Mouse (Mus musculus): ENCODE measurements around the gene Ggct. TPM values are rescaled to one million over a fixed set of nuclear protein-coding genes. Genes with fewer than 3 reads are reported as not detected.
A peak's percentile ranks its signal among the peaks of the same experiment; 100 is the strongest.

The Ggct gene
- total RNA-seq, 2 experiments from 2014 or later = 25.9 to 31.7 TPM

GRCm38 (mm10) chr6:55001320-55001719 lies 8.6 kb upstream of the Ggct start:
- no peak for DNase-seq (ENCODE audit: low spot score in 2 of 2)
- intact Hi-C loops (cut with DNase I) = no loop called here

GRCm38 (mm10) chr6:54997726-54998125 lies 5.0 kb upstream of the Ggct start:
- intact Hi-C loops (cut with DNase I) = no loop called here
- DNase-seq (ENCODE audit: low spot score in 2 of 2) = no peak

- intact Hi-C loops (cut with DNase I) = no loop called here
- no peak for DNase-seq (ENCODE audit: low spot score in 2 of 2)
Measured at GRCm38 (mm10) chr6:54996361-54996760, 3.6 kb upstream of the Ggct start.

GRCm38 (mm10) chr6:54992141-54992540 lies 609 bp downstream of the Ggct start:
- intact Hi-C loops (cut with DNase I) = loop anchor here (2.0 to 5.0 kb wide), 4 partner anchors 75 to 400 kb away; partner anchors contain the start of gene Znrf2
- DNase-seq (ENCODE audit: low spot score in 2 of 2) = no peak

- DNase-seq (ENCODE audit: low spot score in 2 of 2) = no peak
- intact Hi-C loops (cut with DNase I) = loop anchor here (5.0 kb wide), 3 partner anchors 74 to 399 kb away; no protein-coding TSS in a partner anchor
Measured at GRCm38 (mm10) chr6:54991189-54991588, 1.6 kb downstream of the Ggct start.

- intact Hi-C loops (cut with DNase I) = no loop called here
- no peak for DNase-seq (ENCODE audit: low spot score in 2 of 2)
Measured at GRCm38 (mm10) chr6:54988141-54988540, 4.6 kb downstream of the Ggct start.

GRCm38 (mm10) chr6:54984096-54984495 lies 8.7 kb downstream of the Ggct start:
- no peak for DNase-seq (ENCODE audit: low spot score in 2 of 2)
- intact Hi-C loops (cut with DNase I) = no loop called here

- DNase-seq (ENCODE audit: low spot score in 2 of 2) = no peak
- intact Hi-C loops (cut with DNase I) = no loop called here
Measured at GRCm38 (mm10) chr6:54983526-54984050, 9.2 kb downstream of the Ggct start.

GRCm38 (mm10) chr6:54979426-54979825 lies 13.3 kb downstream of the Ggct start:
- intact Hi-C loops (cut with DNase I) = no loop called here
- DNase-seq (ENCODE audit: low spot score in 2 of 2) = no peak

GRCm38 (mm10) chr6:54975616-54976015 lies 17.1 kb downstream of the Ggct start:
- intact Hi-C loops (cut with DNase I) = no loop called here
- no peak for DNase-seq (ENCODE audit: low spot score in 2 of 2)

GRCm38 (mm10) chr6:54974501-54974900 lies 18.2 kb downstream of the Ggct start:
- intact Hi-C loops (cut with DNase I) = no loop called here
- DNase-seq (ENCODE audit: low spot score in 2 of 2) = no peak

GRCm38 (mm10) chr6:54972929-54973211 lies 19.9 kb downstream of the Ggct start:
- no peak for DNase-seq (ENCODE audit: low spot score in 2 of 2)
- intact Hi-C loops (cut with DNase I) = no loop called here

- intact Hi-C loops (cut with DNase I) = no loop called here
- peak; percentile 43 to 46 for DNase-seq (ENCODE audit: low spot score in 2 of 2)
Measured at GRCm38 (mm10) chr6:54972111-54972928, 20.4 kb downstream of the Ggct start, which contains the start of gene Nod1. Gene Nod1 (minus strand): TSS chr6:54972612.

GRCm38 (mm10) chr6:54971731-54972110 lies 21.0 kb downstream of the Ggct start:
- DNase-seq (ENCODE audit: low spot score in 2 of 2) = no peak
- intact Hi-C loops (cut with DNase I) = no loop called here

GRCm38 (mm10) chr6:54970506-54970905 lies 22.2 kb downstream of the Ggct start:
- intact Hi-C loops (cut with DNase I) = no loop called here
- no peak for DNase-seq (ENCODE audit: low spot score in 2 of 2)

- no peak for DNase-seq (ENCODE audit: low spot score in 2 of 2)
- intact Hi-C loops (cut with DNase I) = no loop called here
Measured at GRCm38 (mm10) chr6:54969801-54970200, 22.9 kb downstream of the Ggct start.

GRCm38 (mm10) chr6:54967591-54967990 lies 25.2 kb downstream of the Ggct start:
- DNase-seq (ENCODE audit: low spot score in 2 of 2) = no peak
- intact Hi-C loops (cut with DNase I) = no loop called here

GRCm38 (mm10) chr6:54965234-54965633 lies 27.5 kb downstream of the Ggct start:
- intact Hi-C loops (cut with DNase I) = no loop called here
- DNase-seq (ENCODE audit: low spot score in 2 of 2) = no peak

GRCm38 (mm10) chr6:54964755-54965154 lies 28.0 kb downstream of the Ggct start:
- intact Hi-C loops (cut with DNase I) = no loop called here

GRCm38 (mm10) chr6:54963599-54963998 lies 29.2 kb downstream of the Ggct start:
- DNase-seq (ENCODE audit: low spot score in 2 of 2) = no peak
- intact Hi-C loops (cut with DNase I) = no loop called here

More at GRCm38 (mm10) chr6:54964755-54965154, 28.0 kb downstream of the Ggct start:
- no peak for DNase-seq (ENCODE audit: low spot score in 2 of 2)

- intact Hi-C loops (cut with DNase I) = no loop called here
- DNase-seq (ENCODE audit: low spot score in 2 of 2) = no peak
Measured at GRCm38 (mm10) chr6:54957655-54958054, 35.1 kb downstream of the Ggct start.
